Mouse (Mus musculus): ENCODE results near the gene 5730522E02Rik. TPM values are rescaled to one million over a fixed set of nuclear protein-coding genes. Genes with fewer than 3 reads are reported as not detected.

The 5730522E02Rik gene
- polyA plus RNA-seq, 1 experiment from 2014 or later, result not detected

DNA sequence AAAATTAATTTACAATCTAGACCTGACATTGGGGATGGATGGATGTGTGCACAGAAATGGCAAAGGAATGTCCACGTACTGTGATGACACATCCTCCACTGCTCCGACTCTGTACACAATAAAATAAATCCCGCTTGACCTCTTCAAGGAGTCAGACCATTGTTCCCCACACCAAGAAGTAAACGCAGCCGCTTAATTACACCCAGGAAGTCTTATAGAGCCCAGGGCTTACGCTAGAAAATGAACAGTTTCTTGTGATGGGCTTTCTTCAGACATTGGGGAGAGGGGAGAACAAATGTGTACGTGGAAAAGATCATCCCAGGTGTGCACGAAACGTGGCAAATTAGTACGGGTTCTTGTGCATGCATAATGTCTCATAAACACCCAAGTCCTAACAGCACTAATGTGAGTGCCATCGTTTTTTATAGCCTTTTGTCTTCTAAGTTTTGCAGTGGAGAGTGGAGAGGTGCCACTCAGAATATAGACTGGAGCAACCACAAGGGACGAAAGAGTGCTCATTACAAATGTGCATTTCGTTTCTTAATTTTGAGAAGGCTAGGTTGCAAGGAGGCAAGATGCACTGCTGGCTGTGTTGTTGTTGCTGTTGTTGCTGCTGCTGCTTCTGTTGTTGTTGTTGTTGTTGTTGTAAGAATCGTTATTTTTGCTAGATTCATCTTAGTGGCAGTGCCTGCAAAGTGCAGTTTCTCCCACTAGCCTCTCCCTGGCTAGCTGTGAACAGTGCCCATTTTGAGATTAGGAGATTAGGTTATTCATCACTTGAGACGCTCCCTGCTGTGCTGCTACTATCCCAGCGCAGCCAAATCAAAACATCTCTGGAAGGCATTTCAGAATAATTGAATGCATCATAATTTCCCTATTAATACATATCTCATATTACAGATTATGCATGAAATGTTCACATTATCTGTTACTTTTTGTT lies 353.7 kb downstream of the 5730522E02Rik start:
- 81% methylated on average over 16 of the region's 16 CpGs for WGBS (ENCODE audit: missing documents)
- Histone ChIP-seq H3K79me2 (ENCODE audit: inconsistent target) (no peaks in the 10 kb centered on the region), H3K27ac (no peak overlapping the region), H3K4me3 (ENCODE audit: inconsistent target) (no peak overlapping the region), H3K36me3 (ENCODE audit: inconsistent target) (no peaks in the 10 kb centered on the region)

DNA sequence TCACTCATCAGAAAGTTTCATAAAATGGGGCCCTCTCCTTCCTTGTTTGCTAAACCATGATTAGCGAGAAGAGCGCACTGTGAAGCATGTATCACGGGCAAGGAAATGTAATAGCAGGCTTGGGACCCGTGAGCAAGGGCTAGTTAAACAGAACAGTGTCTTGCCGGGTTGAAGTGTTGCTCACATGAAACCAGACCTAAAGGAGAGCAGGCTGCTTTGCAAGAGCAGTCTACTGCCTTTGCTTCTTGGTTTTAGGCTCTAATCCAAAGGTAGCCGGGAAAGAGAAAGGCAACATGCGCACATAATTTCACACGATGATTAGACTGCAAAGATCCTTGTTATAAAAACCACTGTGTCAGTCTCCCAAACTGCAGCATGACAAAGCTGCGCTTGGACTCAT lies 354.8 kb downstream of the 5730522E02Rik start:
- no peak overlapping the region for H3K4me3 ChIP-seq (ENCODE audit: inconsistent target)
- no peak overlapping the region for H3K27ac ChIP-seq
- WGBS (ENCODE audit: missing documents), result 92% methylated on average over 9 of the region's 9 CpGs
- no peaks in the 10 kb centered on the region for H3K79me2 ChIP-seq (ENCODE audit: inconsistent target)
- no peaks in the 10 kb centered on the region for H3K36me3 ChIP-seq (ENCODE audit: inconsistent target)

DNA sequence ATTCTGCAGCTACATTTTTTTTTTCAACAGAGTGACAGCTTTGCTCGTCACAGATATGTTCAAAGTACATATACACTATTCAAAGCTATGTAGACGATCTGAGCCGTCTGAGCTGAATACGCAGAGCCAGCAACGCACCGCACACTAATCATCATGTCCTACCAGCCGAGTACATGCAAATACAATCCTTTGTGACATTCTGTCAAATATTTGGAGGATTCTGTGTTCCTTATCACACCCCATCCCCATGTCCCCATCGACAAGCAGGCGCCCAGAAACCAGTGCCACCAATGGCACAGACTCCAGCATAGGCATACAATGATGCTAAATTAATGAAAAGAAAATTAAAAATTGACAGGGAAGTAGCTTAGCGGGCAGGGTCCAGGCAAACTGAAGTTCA lies 356.3 kb downstream of the 5730522E02Rik start:
- Histone ChIP-seq H3K36me3 (ENCODE audit: inconsistent target) (no peaks in the 10 kb centered on the region), H3K79me2 (ENCODE audit: inconsistent target) (no peaks in the 10 kb centered on the region), H3K4me3 (ENCODE audit: inconsistent target) (no peak overlapping the region), H3K27ac (no peak overlapping the region)
- WGBS (ENCODE audit: missing documents), result 95% methylated on average over 10 of the region's 10 CpGs

DNA sequence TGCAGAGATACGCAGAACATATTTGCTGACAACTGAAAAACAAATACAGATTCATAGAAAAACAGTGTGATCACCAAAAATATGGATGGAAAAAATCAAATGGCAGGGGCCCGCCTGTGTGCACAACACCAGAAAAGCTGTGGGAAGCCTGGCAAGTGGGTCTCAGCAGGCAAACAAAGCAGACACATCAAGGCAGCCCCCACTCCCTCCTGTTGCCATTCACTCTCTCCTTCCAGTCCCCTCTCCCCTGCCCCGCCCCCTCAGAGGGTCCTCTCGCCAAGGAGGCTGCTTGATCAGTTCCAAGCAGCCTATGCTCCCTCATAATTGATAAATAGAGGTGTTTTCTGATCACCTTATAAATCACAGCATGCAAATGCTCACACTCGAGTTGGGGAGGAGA lies 357.5 kb downstream of the 5730522E02Rik start:
- no peak overlapping the region for H3K4me3 ChIP-seq (ENCODE audit: inconsistent target)
- 79% methylated on average over 5 of the region's 5 CpGs for WGBS (ENCODE audit: missing documents)
- no peaks in the 10 kb centered on the region for H3K79me2 ChIP-seq (ENCODE audit: inconsistent target)
- H3K36me3 ChIP-seq (ENCODE audit: inconsistent target), result no peaks in the 10 kb centered on the region
- no peak overlapping the region for H3K27ac ChIP-seq

DNA sequence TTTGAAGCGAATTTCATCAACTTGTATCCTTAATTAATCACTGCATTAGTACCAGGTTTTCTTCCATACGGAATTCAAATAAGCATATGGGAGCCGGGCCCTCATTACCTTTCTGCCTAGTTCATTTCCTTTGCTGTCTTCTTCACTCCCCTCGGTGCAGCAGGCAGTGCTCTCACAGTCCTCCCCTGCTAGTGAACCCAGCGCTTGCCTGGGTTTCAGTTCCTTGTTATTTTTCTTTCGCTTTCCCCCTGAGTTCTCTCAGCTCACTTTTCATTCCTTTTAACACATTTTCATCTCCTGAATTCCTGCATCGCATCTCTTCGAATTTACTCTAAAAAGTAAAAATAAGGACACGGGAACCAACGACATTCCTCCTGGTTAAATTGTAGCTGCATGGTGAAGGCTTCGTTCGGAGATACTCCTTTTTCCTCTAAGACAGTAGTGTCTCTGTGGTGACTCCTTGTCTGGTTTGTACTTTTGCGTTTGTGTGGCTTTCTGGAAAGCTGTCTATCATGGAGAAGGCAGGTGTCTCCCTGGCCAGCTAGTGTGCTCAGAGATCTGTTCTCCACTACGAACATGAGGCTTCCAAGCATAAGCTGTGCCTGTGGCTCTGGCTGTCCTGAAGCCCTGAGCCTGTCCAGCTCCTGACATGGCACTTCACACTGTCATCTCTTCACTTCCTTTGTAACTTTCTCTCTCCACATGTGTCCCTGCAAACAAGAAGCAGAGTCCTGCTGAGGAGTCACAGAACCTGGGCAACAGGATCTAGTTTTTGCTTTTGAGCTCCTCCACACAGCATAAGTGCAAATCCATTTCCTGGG lies 361.5 kb downstream of the 5730522E02Rik start:
- Histone ChIP-seq H3K27ac (no peak overlapping the region), H3K36me3 (ENCODE audit: inconsistent target) (no peaks in the 10 kb centered on the region), H3K79me2 (ENCODE audit: inconsistent target) (no peaks in the 10 kb centered on the region), H3K4me3 (ENCODE audit: inconsistent target) (no peak overlapping the region)
- WGBS (ENCODE audit: missing documents), result 36% methylated on average over 14 of the region's 14 CpGs

DNA sequence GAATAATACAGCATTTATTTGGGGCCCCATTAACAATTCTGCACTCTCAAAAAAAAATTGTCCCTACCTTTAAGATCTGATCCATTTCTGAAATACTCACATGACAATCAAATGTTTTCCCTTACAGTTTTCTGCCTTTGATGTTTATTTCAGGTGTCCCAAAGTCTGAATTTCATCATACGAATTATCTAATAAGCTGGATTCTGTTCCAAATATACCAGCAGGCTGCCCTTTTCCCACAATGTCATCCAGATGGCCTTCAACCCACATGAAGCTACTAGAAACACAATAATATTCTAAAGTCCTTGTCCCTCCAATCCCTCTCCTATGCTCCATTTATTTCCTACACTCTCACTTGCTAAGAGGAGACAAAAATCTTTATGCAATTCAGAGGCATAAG lies 372.1 kb downstream of the 5730522E02Rik start:
- WGBS (ENCODE audit: missing documents), result 78% methylated on average over 1 of the region's 1 CpGs

DNA sequence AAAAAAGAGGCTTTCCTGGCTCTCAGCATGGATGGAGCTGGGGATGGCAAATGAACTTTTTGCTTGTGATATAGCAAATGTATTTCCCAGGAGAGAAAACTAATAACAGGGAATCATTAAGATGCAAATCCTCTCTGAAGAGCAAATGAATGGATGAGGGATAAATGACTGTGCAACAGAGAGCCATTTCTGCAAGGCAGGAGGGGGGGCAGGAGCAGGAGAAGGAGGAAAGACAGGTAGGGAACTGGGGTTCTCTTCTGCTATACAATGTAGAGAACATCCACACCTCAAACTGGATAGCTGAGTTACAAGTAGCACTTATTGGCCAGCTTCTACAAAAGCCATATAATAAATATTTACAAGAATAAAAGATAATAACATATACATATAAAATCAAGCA lies 390.8 kb downstream of the 5730522E02Rik start:
- no peak overlapping the region for H3K4me3 ChIP-seq (ENCODE audit: inconsistent target)
- no peak overlapping the region for H3K27ac ChIP-seq
- no peaks in the 10 kb centered on the region for H3K79me2 ChIP-seq (ENCODE audit: inconsistent target)
- no peaks in the 10 kb centered on the region for H3K36me3 ChIP-seq (ENCODE audit: inconsistent target)

More for the DNA sequence above, 372.1 kb downstream of the 5730522E02Rik start:
- Histone ChIP-seq H3K36me3 (ENCODE audit: inconsistent target) (no peaks in the 10 kb centered on the region), H3K4me3 (ENCODE audit: inconsistent target) (no peak overlapping the region), H3K27ac (no peak overlapping the region), H3K79me2 (ENCODE audit: inconsistent target) (no peaks in the 10 kb centered on the region)

DNA sequence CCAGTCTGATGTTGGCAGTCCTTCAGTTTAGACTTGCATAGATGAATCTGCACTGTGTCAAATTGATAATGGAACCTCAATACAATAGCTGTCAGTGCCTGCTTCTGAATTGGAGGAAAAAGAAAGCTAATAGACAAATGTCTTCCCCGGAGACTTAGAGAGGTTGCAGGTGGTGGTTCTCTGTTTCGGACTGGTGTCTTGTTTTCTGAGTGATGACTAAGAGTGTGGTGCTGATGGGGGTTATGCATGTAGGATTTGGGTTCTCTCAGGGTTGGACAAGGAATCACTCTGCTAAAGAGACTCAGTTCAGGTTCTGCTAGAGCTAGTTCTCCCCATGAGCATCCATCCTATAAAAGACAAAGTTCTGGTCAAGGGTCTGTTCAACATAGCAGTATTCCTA lies 397.1 kb downstream of the 5730522E02Rik start:
- no peaks in the 10 kb centered on the region for H3K36me3 ChIP-seq (ENCODE audit: inconsistent target)
- WGBS (ENCODE audit: missing documents), result 91% methylated on average over 2 of the region's 2 CpGs
- H3K4me3 ChIP-seq (ENCODE audit: inconsistent target), result no peak overlapping the region
- no peaks in the 10 kb centered on the region for H3K79me2 ChIP-seq (ENCODE audit: inconsistent target)
- no peak overlapping the region for H3K27ac ChIP-seq

DNA sequence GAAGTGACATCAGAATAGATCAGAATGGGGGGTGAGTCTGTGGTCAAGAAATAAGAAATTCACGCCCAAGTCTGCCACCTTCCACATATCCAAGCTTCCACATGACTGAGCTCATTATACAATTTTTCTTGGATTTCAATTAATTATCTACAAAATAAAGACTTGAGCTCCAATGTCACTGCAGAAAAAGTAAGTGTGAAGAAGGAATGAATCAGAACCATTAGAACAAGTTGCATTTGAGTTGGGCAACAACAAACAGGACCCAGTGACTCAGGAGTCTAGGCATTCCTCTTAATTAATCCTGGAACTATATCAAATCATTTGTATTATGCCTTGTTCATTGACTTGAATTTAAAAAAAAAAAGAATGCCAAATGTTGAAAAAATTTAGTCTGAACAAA lies 422.9 kb downstream of the 5730522E02Rik start:
- Histone ChIP-seq H3K4me3 (ENCODE audit: inconsistent target) (no peak overlapping the region), H3K27ac (no peak overlapping the region), H3K36me3 (ENCODE audit: inconsistent target) (no peaks in the 10 kb centered on the region), H3K79me2 (ENCODE audit: inconsistent target) (no peaks in the 10 kb centered on the region)
- WGBS (ENCODE audit: missing documents), result 92% methylated on average over 1 of the region's 1 CpGs

DNA sequence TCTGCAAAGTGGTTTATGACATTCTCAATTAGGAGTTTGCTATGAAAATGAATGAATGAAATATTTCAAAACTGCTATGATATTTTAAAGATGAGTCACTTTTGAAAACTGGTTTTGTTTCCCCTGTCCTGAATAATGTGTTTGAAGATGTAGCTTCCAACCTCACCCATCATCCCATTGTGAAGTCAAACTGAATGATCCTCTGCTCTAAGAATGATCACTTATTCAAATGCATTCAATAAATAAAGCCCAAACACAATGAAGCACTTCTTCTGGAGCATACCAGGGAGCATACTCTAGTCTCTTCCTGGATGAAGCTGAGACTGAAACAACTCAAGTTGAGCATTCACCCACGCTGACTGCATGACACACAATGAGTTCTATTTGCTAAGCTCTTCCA lies 438.3 kb downstream of the 5730522E02Rik start:
- Histone ChIP-seq H3K4me3 (ENCODE audit: inconsistent target) (no peak overlapping the region), H3K27ac (no peak overlapping the region), H3K79me2 (ENCODE audit: inconsistent target) (no peaks in the 10 kb centered on the region), H3K36me3 (ENCODE audit: inconsistent target) (no peaks in the 10 kb centered on the region)
- 71% methylated on average over 1 of the region's 1 CpGs for WGBS (ENCODE audit: missing documents)

DNA sequence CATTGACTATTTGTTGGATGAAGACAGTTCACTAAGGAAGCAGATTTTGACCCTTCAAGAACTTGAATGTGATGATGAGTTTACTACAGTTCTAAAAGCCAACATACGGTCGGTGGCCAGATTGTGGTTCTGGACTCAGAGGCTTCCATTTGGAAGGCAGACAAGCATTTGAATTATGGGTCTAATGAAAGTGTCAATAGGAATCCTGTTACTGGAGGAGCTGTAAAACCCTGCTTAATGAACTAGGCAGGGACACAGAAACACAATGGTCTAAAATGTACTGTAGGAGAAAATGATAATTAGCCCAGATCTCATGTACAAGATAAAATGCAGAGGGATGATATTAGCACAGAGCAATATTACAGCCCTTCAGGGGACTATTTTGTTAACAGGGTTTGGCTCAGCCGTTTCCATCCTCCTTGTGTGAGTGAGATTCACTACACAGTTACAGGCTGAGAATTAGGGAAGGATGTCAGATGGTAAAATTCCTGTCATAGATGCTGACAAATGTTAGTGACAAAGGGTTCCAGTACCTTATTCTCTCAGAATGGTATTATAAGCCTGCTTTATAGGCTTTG lies 439.5 kb downstream of the 5730522E02Rik start:
- no peak overlapping the region for H3K27ac ChIP-seq
- H3K36me3 ChIP-seq (ENCODE audit: inconsistent target), result no peaks in the 10 kb centered on the region
- 80% methylated on average over 3 of the region's 3 CpGs for WGBS (ENCODE audit: missing documents)
- H3K79me2 ChIP-seq (ENCODE audit: inconsistent target), result no peaks in the 10 kb centered on the region
- H3K4me3 ChIP-seq (ENCODE audit: inconsistent target), result no peak overlapping the region

DNA sequence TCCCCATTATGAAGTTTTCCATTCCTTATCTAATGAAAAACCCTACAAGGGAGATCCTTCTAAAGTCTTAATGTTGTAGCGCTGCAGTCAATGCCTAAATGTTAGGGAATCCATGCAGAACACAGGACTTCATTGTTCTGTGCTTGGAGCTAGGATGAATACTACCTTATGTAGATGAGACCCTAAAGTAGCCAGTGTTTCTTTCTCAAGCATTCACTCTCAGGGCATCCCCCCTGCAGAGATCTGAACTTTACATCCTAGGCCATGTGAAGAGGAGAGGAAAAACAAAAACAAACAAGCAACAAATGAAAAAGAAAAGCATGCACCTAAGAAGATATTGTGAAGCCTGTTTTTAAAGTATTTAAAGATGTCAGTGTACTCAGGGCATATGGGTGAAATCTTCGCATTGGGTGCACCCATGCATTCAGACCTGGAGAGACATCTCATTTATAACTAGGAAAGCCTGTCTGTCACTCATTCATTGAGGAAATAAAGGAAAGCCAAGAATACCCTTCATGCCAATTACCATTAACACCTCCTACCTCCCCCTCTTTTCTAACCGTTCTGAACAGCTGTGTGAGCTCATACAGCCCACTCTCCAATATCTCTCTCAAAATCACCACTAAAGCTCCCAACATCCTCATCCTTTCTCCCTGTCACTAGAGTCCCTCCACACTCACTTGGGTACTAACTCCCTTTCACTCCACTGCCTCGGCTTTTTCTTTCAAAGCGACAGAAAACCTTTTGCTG lies 442.8 kb downstream of the 5730522E02Rik start:
- Histone ChIP-seq H3K27ac (no peak overlapping the region), H3K4me3 (ENCODE audit: inconsistent target) (no peak overlapping the region), H3K79me2 (ENCODE audit: inconsistent target) (no peaks in the 10 kb centered on the region), H3K36me3 (ENCODE audit: inconsistent target) (no peaks in the 10 kb centered on the region)
- 88% methylated on average over 5 of the region's 5 CpGs for WGBS (ENCODE audit: missing documents)

DNA sequence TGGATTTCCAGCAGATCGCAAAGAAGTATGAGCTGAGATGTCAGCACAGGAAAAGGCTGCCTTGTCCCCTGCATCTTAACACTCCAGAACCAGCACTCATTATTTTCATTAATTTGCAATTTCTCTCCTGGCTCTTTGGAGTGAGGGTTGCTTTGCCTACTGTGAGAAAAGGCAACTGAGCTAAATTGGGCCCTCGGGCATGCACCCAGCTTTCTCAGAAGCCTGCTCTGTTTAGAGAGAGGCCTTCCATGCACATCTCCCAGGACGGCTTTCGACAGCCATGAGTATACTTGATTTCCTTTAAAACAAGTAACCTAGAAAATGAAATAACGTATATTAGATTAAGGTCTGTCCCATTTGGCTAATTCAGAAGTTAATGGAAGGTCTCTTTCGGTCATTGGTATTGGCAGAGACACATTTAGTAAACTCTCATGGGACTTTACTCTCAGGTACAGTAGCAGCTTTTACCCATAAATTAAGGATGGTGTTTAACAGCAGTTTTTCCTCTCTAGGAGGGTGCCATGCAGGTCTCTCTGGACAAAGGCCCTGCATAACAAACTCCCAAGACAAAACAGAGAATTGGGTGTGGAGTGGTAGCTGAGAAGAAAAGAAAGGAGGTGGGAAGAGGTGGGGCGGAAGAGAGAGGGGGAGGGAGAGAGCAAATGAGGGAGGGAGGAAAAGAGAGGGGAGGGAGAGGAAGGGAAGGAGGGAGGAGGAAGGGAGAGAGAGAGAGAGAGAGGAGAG lies 457.2 kb downstream of the 5730522E02Rik start:
- H3K79me2 ChIP-seq (ENCODE audit: inconsistent target), result no peaks in the 10 kb centered on the region
- WGBS (ENCODE audit: missing documents), result 83% methylated on average over 7 of the region's 7 CpGs
- no peaks in the 10 kb centered on the region for H3K36me3 ChIP-seq (ENCODE audit: inconsistent target)
- H3K4me3 ChIP-seq (ENCODE audit: inconsistent target), result no peak overlapping the region
- H3K27ac ChIP-seq, result no peak overlapping the region

DNA sequence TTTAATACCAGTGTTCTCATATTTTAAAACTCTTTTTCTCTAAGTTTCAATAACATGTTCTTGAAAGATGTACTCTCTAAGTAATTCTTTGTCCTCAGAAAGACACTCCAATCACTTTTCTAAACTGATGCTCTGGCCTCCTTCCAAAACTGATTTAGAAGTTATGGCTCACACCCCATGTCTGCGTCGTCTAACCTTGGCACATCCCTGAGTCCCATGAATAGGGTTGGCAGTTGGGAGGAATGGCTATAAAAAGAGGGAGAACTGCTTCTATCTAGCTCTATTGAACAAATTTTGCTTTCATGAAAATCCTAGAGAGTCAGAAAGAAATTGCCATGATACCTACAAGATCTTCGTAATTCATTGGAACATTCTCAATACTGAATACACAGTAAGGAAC lies 458.1 kb downstream of the 5730522E02Rik start:
- Histone ChIP-seq H3K36me3 (ENCODE audit: inconsistent target) (no peaks in the 10 kb centered on the region), H3K79me2 (ENCODE audit: inconsistent target) (no peaks in the 10 kb centered on the region)
- WGBS (ENCODE audit: missing documents), result 83% methylated on average over 3 of the region's 3 CpGs

More for the DNA sequence above, 458.1 kb downstream of the 5730522E02Rik start:
- no peak overlapping the region for H3K4me3 ChIP-seq (ENCODE audit: inconsistent target)
- no peak overlapping the region for H3K27ac ChIP-seq
